Mouse (Mus musculus) testis, adult 2 months (tissue): ENCODE data around the gene Rbms2.

Experiments used
- CTCF ChIP-seq: fragments of 200-500 bp; IDR thresholded peaks from 2 replicates; pipeline ENCODE4 v1.5.1; 2012; ENCODE audit warnings: low read depth, mild to moderate bottlenecking, inconsistent platforms, low read length, moderate library complexity; ENCODE audit not compliant: control insufficient read depth, insufficient read depth, insufficient replicate concordance
- POLR2A ChIP-seq: fragments of 200-500 bp; IDR thresholded peaks from 2 replicates; pipeline ENCODE4 v1.6.1; 2012; ENCODE audit warnings: low read depth, mild to moderate bottlenecking, inconsistent platforms, low read length, moderate library complexity; ENCODE audit not compliant: control insufficient read depth

DNA sequence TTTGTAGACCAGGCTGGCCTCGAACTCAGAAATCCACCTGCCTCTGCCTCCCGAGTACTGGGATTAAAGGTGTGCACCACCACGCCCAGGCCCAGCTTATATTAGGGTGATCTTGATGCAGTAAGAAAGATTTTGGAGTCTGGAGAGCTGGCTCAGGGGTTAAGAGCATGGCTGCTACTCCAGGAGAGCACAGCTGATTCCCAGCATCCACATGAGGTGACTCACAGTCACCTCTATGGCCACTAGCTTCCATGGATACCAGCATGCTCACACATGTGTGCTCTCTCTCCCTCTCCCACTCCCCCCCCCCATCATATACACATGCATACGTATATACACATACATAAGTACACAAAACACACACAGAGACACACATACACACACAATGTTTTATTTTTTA, 2.8 kb downstream of the Rbms2 start:
- TF ChIP-seq POLR2A (no peak), CTCF (no peak)
